In the genomic region with DNA sequence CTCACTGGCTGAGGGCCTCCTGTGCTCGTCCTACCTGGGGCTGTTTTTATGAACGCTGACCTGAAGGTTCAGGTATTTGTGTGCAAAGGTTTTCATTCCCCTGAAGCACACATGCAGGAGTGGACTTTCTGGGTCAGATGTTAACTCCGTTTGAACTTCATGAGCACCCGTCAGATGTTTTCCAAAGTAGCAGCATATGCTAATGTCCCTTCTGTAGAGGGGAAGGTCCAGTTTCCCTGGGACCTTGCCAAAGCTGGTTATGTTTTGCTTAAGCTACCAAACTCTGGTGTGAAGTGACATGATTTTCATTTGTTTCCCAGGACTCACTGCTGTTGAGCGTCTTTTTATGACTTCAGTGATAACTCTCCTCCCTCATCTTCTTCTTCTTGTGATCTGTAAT, we compare ENCODE assay signal across 28 mouse cellular contexts. TPM values are rescaled to one million over a fixed set of nuclear protein-coding genes. Genes with fewer than 3 reads are reported as not detected.
A peak's percentile ranks its signal among the peaks of the same experiment; 100 is the strongest.
DNase-seq lines count a peak whose midpoint lies in the region; ATAC-seq lines count a peak whose summit lies in the region.
"Had no signal": no experiment of that assay in that cellular context is flagged by ENCODE, and none has a peak within 500 bp of the region (broad histone marks: within the 10 kb centered on the region; RNA-seq: fewer than 3 reads in every experiment).

No protein-coding gene starts in this region.

- H3K9ac ChIP-seq in kidney, embryonic 14.5 days (ENCODE audit: low read depth, low read length): no peak overlapping the region
- no peak overlapping the region for H3K9ac ChIP-seq in liver, embryonic 16.5 days (ENCODE audit: low read depth, low read length)
- H3K9ac ChIP-seq: embryonic facial prominence, embryonic 13.5 days; forebrain, embryonic 12.5 days; forebrain, embryonic 15.5 days; heart, embryonic 13.5 days had no signal

- no peaks in the 10 kb centered on the region for H3K36me3 ChIP-seq in kidney, embryonic 14.5 days (ENCODE audit: control insufficient read depth, insufficient read depth, low read length)
- no peaks in the 10 kb centered on the region for H3K36me3 ChIP-seq in liver, embryonic 16.5 days (ENCODE audit: control insufficient read depth, insufficient read depth)
- H3K36me3 ChIP-seq: embryonic facial prominence, embryonic 10.5 days; embryonic facial prominence, embryonic 13.5 days; forebrain, embryonic 12.5 days; forebrain, embryonic 15.5 days; heart, embryonic 10.5 days; heart, embryonic 13.5 days had no signal

- no peaks in the 10 kb centered on the region for H3K27me3 ChIP-seq in kidney, embryonic 14.5 days (ENCODE audit: control insufficient read depth, insufficient read depth, low read length)
- H3K27me3 ChIP-seq in liver, embryonic 16.5 days (ENCODE audit: control insufficient read depth, insufficient read depth, low read depth, low read length): no peaks in the 10 kb centered on the region
- H3K27me3 ChIP-seq: embryonic facial prominence, embryonic 13.5 days; forebrain, embryonic 12.5 days; forebrain, embryonic 15.5 days; heart, embryonic 13.5 days had no signal

- no peaks in the 10 kb centered on the region for H3K4me1 ChIP-seq in kidney, embryonic 14.5 days (ENCODE audit: control insufficient read depth, insufficient read depth, low read length)
- no peaks in the 10 kb centered on the region for H3K4me1 ChIP-seq in liver, embryonic 16.5 days (ENCODE audit: control insufficient read depth, low read depth, low read length)
- H3K4me1 ChIP-seq: embryonic facial prominence, embryonic 10.5 days; embryonic facial prominence, embryonic 13.5 days; forebrain, embryonic 12.5 days; forebrain, embryonic 15.5 days; heart, embryonic 10.5 days; heart, embryonic 13.5 days had no signal

- H3K4me2 ChIP-seq in kidney, embryonic 14.5 days (replicated peaks; ENCODE audit: low read depth, low read length): no peak overlapping the region
- H3K4me2 ChIP-seq in liver, embryonic 16.5 days (ENCODE audit: low read depth, low read length): no peak overlapping the region
- H3K4me2 ChIP-seq: embryonic facial prominence, embryonic 13.5 days; forebrain, embryonic 12.5 days; forebrain, embryonic 15.5 days; heart, embryonic 13.5 days had no signal

- ATAC-seq in kidney, embryonic 14.5 days (ENCODE audit: low FRiP score, low TSS enrichment): no peak
- peak; percentile 16; the same call in 1 of the 2 replicates for ATAC-seq in liver, embryonic 16.5 days (ENCODE audit: low read depth)
- no peak for ATAC-seq in frontal cortex, adult (ENCODE audit: low TSS enrichment)
- ATAC-seq: activated CD4-positive, CD25-positive, alpha-beta regulatory T cell, adult 4 months; forebrain, embryonic 15.5 days had no signal

- H3K9me3 ChIP-seq in kidney, embryonic 14.5 days (ENCODE audit: control insufficient read depth, low read length): no peaks in the 10 kb centered on the region
- H3K9me3 ChIP-seq in liver, embryonic 16.5 days (replicated peaks; ENCODE audit: control insufficient read depth, low read length): no peaks in the 10 kb centered on the region
- H3K9me3 ChIP-seq: embryonic facial prominence, embryonic 10.5 days; embryonic facial prominence, embryonic 13.5 days; forebrain, embryonic 12.5 days; forebrain, embryonic 15.5 days; heart, embryonic 10.5 days; heart, embryonic 13.5 days had no signal

- 80% methylated on average over 5 of the region's 5 CpGs for WGBS in kidney, embryonic 14.5 days
- WGBS in liver, embryonic 16.5 days (ENCODE audit: insufficient replicate concordance): 67% methylated on average over 5 of the region's 5 CpGs

- H3K27ac ChIP-seq in kidney, embryonic 14.5 days (ENCODE audit: low read depth, low read length): no peak overlapping the region
- H3K27ac ChIP-seq in liver, embryonic 16.5 days (ENCODE audit: low read length): no peak overlapping the region
- H3K27ac ChIP-seq: embryonic facial prominence, embryonic 10.5 days; embryonic facial prominence, embryonic 13.5 days; forebrain, embryonic 12.5 days; forebrain, embryonic 15.5 days; heart, adult 2 months; heart, embryonic 10.5 days; heart, embryonic 13.5 days had no signal

- peak; percentile 66 for DNase-seq in kidney, adult 11 months
- no peak for DNase-seq in kidney, adult 18-20 months
- DNase-seq in kidney, adult 9 months: peak; percentile 79
- no peak for DNase-seq in liver
- peak; percentile 75 to 82 for DNase-seq in kidney, postnatal 25 days
- DNase-seq: adrenal gland, adult 8-10 months; adrenal gland, postnatal 25 days; cerebellum, adult 11-12 months; cerebellum, adult 8-10 months; cerebellum, postnatal 10 days; cerebellum, postnatal 36 days; embryo, embryonic 11 days; gastrocnemius, postnatal 10 days; gastrocnemius, postnatal 36 days; heart, adult 2 months; heart, postnatal 14 days; heart, postnatal 4 days had no signal

- no peak overlapping the region for H3K4me3 ChIP-seq in kidney, embryonic 14.5 days (ENCODE audit: low read length)
- no peak overlapping the region for H3K4me3 ChIP-seq in liver, embryonic 16.5 days (ENCODE audit: low read depth, low read length)
- H3K4me3 ChIP-seq: embryonic facial prominence, embryonic 10.5 days; embryonic facial prominence, embryonic 13.5 days; erythroblast, embryonic 14.5 days; forebrain, embryonic 12.5 days; forebrain, embryonic 15.5 days; heart, adult 2 months; heart, embryonic 10.5 days; heart, embryonic 13.5 days had no signal

RNA-seq across cellular contexts. Expression of a gene that starts 16.8 kb away (rescaled TPM):
- 0.15 and 0.33 TPM in 2 replicates for polyA plus RNA-seq in kidney, embryonic 14.5 days (2014; fragmentation: Nextera tagmentation; extraction: Ambion mirVana)
- 0.05 and 0.12 TPM in 2 replicates for polyA plus RNA-seq in liver, embryonic 16.5 days (2015; fragmentation: Nextera tagmentation; extraction: Ambion mirVana)
- polyA plus RNA-seq: erythroblast, embryonic 14.5 days had no signal

Comparison
In these comparisons a context has a peak if more than half of its experiments do, and no peak if none do; other contexts are left out.
1. DNase-seq: peak in kidney, adult 11 months (single experiment), kidney, adult 9 months (single experiment) and kidney, postnatal 25 days (2 of 2); none in kidney, adult 18-20 months (single experiment) and liver (single experiment).